Comparison of ENCODE assay signal across 8 mouse cellular contexts in genomic region chr14:19705649-19706048, GRCm38 (mm10). TPM values are rescaled to one million over a fixed set of nuclear protein-coding genes. Genes with fewer than 3 reads are reported as not detected.
DNase-seq lines count a peak whose midpoint lies in the region; ATAC-seq and TF ChIP-seq lines count a peak whose summit lies in the region.

No protein-coding gene starts in this region.

- H3K9me3 ChIP-seq in forebrain, embryonic 13.5 days (replicated peaks) = no peaks in the 10 kb centered on the region
- H3K9me3 ChIP-seq in heart, postnatal 0 days (replicated peaks; ENCODE audit: control insufficient read depth, low read length) = 0 out of 2 replicates have a peak, but pooled peaks cover 3% of the 10 kb centered on the region
- no peaks in the 10 kb centered on the region for H3K9me3 ChIP-seq in neural tube, embryonic 14.5 days (ENCODE audit: control insufficient read depth, low read length)

- peak; percentile 78 to 80 for DNase-seq in B cell, adult 2 months
- DNase-seq in adrenal gland, postnatal 4 days (ENCODE audit: low spot score in 2 of 2) = peak; percentile 38 to 57
- peak; percentile 55 for DNase-seq in heart, postnatal 0 days (ENCODE audit: low spot score)
- DNase-seq in kidney, postnatal 36 days = peak; percentile 79 to 91
- peak; percentile 50 to 63 for DNase-seq in lung, adult 18-20 months
- peak; percentile 46 for DNase-seq in telencephalon, adult 2 months (ENCODE audit: low read depth, low spot score)

- TF ChIP-seq CTCF in heart, postnatal 0 days (IDR thresholded peaks at IDR 0.05; ENCODE audit: low read depth) = peak; percentile 83

- no peak overlapping the region for H3K4me3 ChIP-seq in forebrain, embryonic 13.5 days
- H3K4me3 ChIP-seq in heart, postnatal 0 days (ENCODE audit: low read depth, low read length) = no peak overlapping the region
- H3K4me3 ChIP-seq in neural tube, embryonic 14.5 days (ENCODE audit: low read depth, low read length) = no peak overlapping the region

- WGBS in forebrain, embryonic 13.5 days = 7% methylated on average over 16 of the region's 16 CpGs
- WGBS in heart, postnatal 0 days = 8% methylated on average over 16 of the region's 16 CpGs
- 11% methylated on average over 16 of the region's 16 CpGs for WGBS in neural tube, embryonic 14.5 days

- peaks cover 13% of the 10 kb centered on the region; the same call in 1 of the 2 replicates for H3K4me1 ChIP-seq in forebrain, embryonic 13.5 days
- peaks cover 9% of the 10 kb centered on the region; the same call in 1 of the 2 replicates for H3K4me1 ChIP-seq in heart, postnatal 0 days (ENCODE audit: control insufficient read depth, insufficient read depth)
- H3K4me1 ChIP-seq in neural tube, embryonic 14.5 days (ENCODE audit: control insufficient read depth, insufficient read depth, low read length) = peaks cover 4% of the 10 kb centered on the region; the same call in 1 of the 2 replicates

- H3K27me3 ChIP-seq in forebrain, embryonic 13.5 days = peaks cover 12% of the 10 kb centered on the region; the same call in 1 of the 2 replicates
- no peaks in the 10 kb centered on the region for H3K27me3 ChIP-seq in heart, postnatal 0 days (ENCODE audit: control insufficient read depth, insufficient read depth, low read length)
- 0 out of 2 replicates have a peak, but pooled peaks cover 3% of the 10 kb centered on the region for H3K27me3 ChIP-seq in neural tube, embryonic 14.5 days (ENCODE audit: control insufficient read depth, insufficient read depth, low read length)

- peak overlapping the region; percentile 12; the same call in 1 of the 2 replicates for H3K4me2 ChIP-seq in forebrain, embryonic 13.5 days
- no peak overlapping the region; the same call in 1 of the 2 replicates for H3K4me2 ChIP-seq in heart, postnatal 0 days (ENCODE audit: low read depth, low read length)
- H3K4me2 ChIP-seq in neural tube, embryonic 14.5 days (ENCODE audit: low read depth, low read length) = no peak overlapping the region

- TF ChIP-seq EP300 in heart, postnatal 0 days (IDR thresholded peaks at IDR 0.05; ENCODE audit: low read depth) = no peak

- no peak overlapping the region for H3K9ac ChIP-seq in forebrain, embryonic 13.5 days
- no peak overlapping the region for H3K9ac ChIP-seq in heart, postnatal 0 days (replicated peaks; ENCODE audit: low read depth, low read length)
- H3K9ac ChIP-seq in neural tube, embryonic 14.5 days (replicated peaks; ENCODE audit: low read depth, low read length) = no peak overlapping the region

- no peaks in the 10 kb centered on the region for H3K36me3 ChIP-seq in forebrain, embryonic 13.5 days (ENCODE audit: poor library complexity, severe bottlenecking)
- H3K36me3 ChIP-seq in heart, postnatal 0 days (replicated peaks; ENCODE audit: control insufficient read depth, insufficient read depth, low read length) = no peaks in the 10 kb centered on the region
- H3K36me3 ChIP-seq in neural tube, embryonic 14.5 days (ENCODE audit: control insufficient read depth, insufficient read depth, low read length) = no peaks in the 10 kb centered on the region

- no peak overlapping the region for H3K27ac ChIP-seq in forebrain, embryonic 13.5 days
- no peak overlapping the region for H3K27ac ChIP-seq in heart, postnatal 0 days (ENCODE audit: low read depth)
- H3K27ac ChIP-seq in neural tube, embryonic 14.5 days (ENCODE audit: low read depth, low read length) = no peak overlapping the region

- ATAC-seq in forebrain, embryonic 13.5 days = peak; percentile 83
- ATAC-seq in heart, postnatal 0 days (ENCODE audit: insufficient read depth, low read depth) = peak; percentile 65; the same call in 1 of the 2 replicates
- ATAC-seq in neural tube, embryonic 14.5 days (ENCODE audit: low read depth) = peak; percentile 78

RNA-seq across cellular contexts. Expression of gene Nid2, which starts 45.4 kb away (rescaled TPM):
- 100 to 1,000 TPM in 1 of 2 experiments, 10 to 100 TPM in 1; 80.3 to 105 TPM for total RNA-seq in adrenal gland, postnatal 4 days (2021)
- polyA plus RNA-seq in forebrain, embryonic 13.5 days (2015; fragmentation: Nextera tagmentation; extraction: Ambion mirVana) = 22.7 and 27.1 TPM in 2 replicates
- 79.7 and 93.8 TPM in 2 replicates for total RNA-seq in heart, postnatal 0 days (2014; rRNA removed; ENCODE audit: low replicate concordance)
- polyA plus RNA-seq in heart, postnatal 0 days (2015; fragmentation: Nextera tagmentation; extraction: Ambion mirVana) = 40.9 and 47.7 TPM in 2 replicates
- 6.6 and 59.7 TPM in 2 replicates for polyA plus RNA-seq in neural tube, embryonic 14.5 days (2014; fragmentation: Nextera tagmentation; extraction: Ambion mirVana)
